In genomic region chr4:150211930-150212552, GRCm38 (mm10) we compare ENCODE assay signal across 8 mouse cellular contexts. TPM values are rescaled to one million over a fixed set of nuclear protein-coding genes. Genes with fewer than 3 reads are reported as not detected.
A peak's percentile ranks its signal among the peaks of the same experiment; 100 is the strongest.
DNase-seq lines count a peak whose midpoint lies in the region; ATAC-seq and TF ChIP-seq lines count a peak whose summit lies in the region.

No protein-coding gene starts in this region.

- H3K27ac ChIP-seq in heart, embryonic 16.5 days (ENCODE audit: low read length), result no peak overlapping the region
- no peak overlapping the region for H3K27ac ChIP-seq in embryonic facial prominence, embryonic 12.5 days
- H3K27ac ChIP-seq in intestine, postnatal 0 days (ENCODE audit: low read depth, low read length), result no peak overlapping the region
- H3K27ac ChIP-seq in midbrain, postnatal 0 days (ENCODE audit: low read depth, low read length), result no peak overlapping the region

- DNase-seq in heart, adult 11 months, result no peak
- no peak for DNase-seq in midbrain, postnatal 0 days (ENCODE audit: low spot score)
- DNase-seq in spleen, adult 18-20 months, result no peak
- no peak for DNase-seq in adrenal gland, adult (ENCODE audit: inconsistent age in 2 of 2, low spot score in 1 of 2)
- no peak for DNase-seq in adrenal gland, postnatal 10 days

- H3K4me3 ChIP-seq in heart, embryonic 16.5 days (ENCODE audit: low read length), result peak overlapping the region; percentile 43
- peak overlapping the region; percentile 26 for H3K4me3 ChIP-seq in embryonic facial prominence, embryonic 12.5 days
- H3K4me3 ChIP-seq in intestine, postnatal 0 days (ENCODE audit: low read depth, low read length), result no peak overlapping the region
- H3K4me3 ChIP-seq in midbrain, postnatal 0 days (ENCODE audit: low read depth, low read length), result no peak overlapping the region

- H3K27me3 ChIP-seq in heart, embryonic 16.5 days (ENCODE audit: control insufficient read depth, insufficient read depth, low read length), result no peaks in the 10 kb centered on the region
- no peaks in the 10 kb centered on the region for H3K27me3 ChIP-seq in embryonic facial prominence, embryonic 12.5 days
- no peaks in the 10 kb centered on the region for H3K27me3 ChIP-seq in intestine, postnatal 0 days (replicated peaks; ENCODE audit: control insufficient read depth, insufficient read depth, low read length)
- no peaks in the 10 kb centered on the region for H3K27me3 ChIP-seq in midbrain, postnatal 0 days (ENCODE audit: insufficient read depth, low read length)

- H3K4me2 ChIP-seq in heart, embryonic 16.5 days (ENCODE audit: low read depth, low read length), result peak overlapping the region; percentile 75
- peak overlapping the region; percentile 50 for H3K4me2 ChIP-seq in embryonic facial prominence, embryonic 12.5 days (replicated peaks)
- peak overlapping the region; percentile 53 for H3K4me2 ChIP-seq in intestine, postnatal 0 days (replicated peaks; ENCODE audit: low read depth)
- peak overlapping the region; percentile 44 for H3K4me2 ChIP-seq in midbrain, postnatal 0 days (ENCODE audit: low read depth, low read length, poor library complexity, severe bottlenecking)

- peak overlapping the region; percentile 71; the same call in 1 of the 2 replicates for H3K9ac ChIP-seq in heart, embryonic 16.5 days (ENCODE audit: low read length)
- peak overlapping the region; percentile 30; the same call in 1 of the 2 replicates for H3K9ac ChIP-seq in embryonic facial prominence, embryonic 12.5 days
- no peak overlapping the region for H3K9ac ChIP-seq in intestine, postnatal 0 days (ENCODE audit: low read depth, low read length)
- no peak overlapping the region for H3K9ac ChIP-seq in midbrain, postnatal 0 days (replicated peaks; ENCODE audit: low read length, poor library complexity, severe bottlenecking)

- H3K36me3 ChIP-seq in heart, embryonic 16.5 days (ENCODE audit: control insufficient read depth, insufficient read depth), result no peaks in the 10 kb centered on the region
- H3K36me3 ChIP-seq in embryonic facial prominence, embryonic 12.5 days, result no peaks in the 10 kb centered on the region
- H3K36me3 ChIP-seq in intestine, postnatal 0 days (ENCODE audit: control insufficient read depth, insufficient read depth), result no peaks in the 10 kb centered on the region
- H3K36me3 ChIP-seq in midbrain, postnatal 0 days (ENCODE audit: insufficient read depth, low read length), result no peaks in the 10 kb centered on the region

- TF ChIP-seq CTCF in intestine, postnatal 0 days (IDR thresholded peaks at IDR 0.05; ENCODE audit: low read depth), result 0 out of 2 replicates have a peak, but pooled peaks have one; percentile 6
- no peak for TF ChIP-seq CTCF in midbrain, postnatal 0 days (IDR thresholded peaks at IDR 0.05)

- WGBS in heart, embryonic 16.5 days, result 50% methylated on average over 10 of the region's 10 CpGs
- 52% methylated on average over 10 of the region's 10 CpGs for WGBS in embryonic facial prominence, embryonic 12.5 days
- 47% methylated on average over 10 of the region's 10 CpGs for WGBS in intestine, postnatal 0 days
- 49% methylated on average over 9 of the region's 10 CpGs for WGBS in midbrain, postnatal 0 days

- H3K4me1 ChIP-seq in heart, embryonic 16.5 days (ENCODE audit: control insufficient read depth, insufficient read depth, low read length), result peaks cover 7% of the 10 kb centered on the region
- H3K4me1 ChIP-seq in embryonic facial prominence, embryonic 12.5 days, result peaks cover 10% of the 10 kb centered on the region; the same call in 1 of the 2 replicates
- H3K4me1 ChIP-seq in intestine, postnatal 0 days (replicated peaks; ENCODE audit: control insufficient read depth, insufficient read depth, low read length), result no peaks in the 10 kb centered on the region; the same call in 1 of the 2 replicates
- peaks cover 3% of the 10 kb centered on the region; the same call in 1 of the 2 replicates for H3K4me1 ChIP-seq in midbrain, postnatal 0 days (ENCODE audit: insufficient read depth, low read length)

- 0 out of 2 replicates have a peak, but pooled peaks have one; percentile 10 for ATAC-seq in heart, embryonic 16.5 days (replicated peaks; ENCODE audit: extremely low read depth, insufficient read depth, low FRiP score)
- ATAC-seq in embryonic facial prominence, embryonic 12.5 days (ENCODE audit: insufficient number of reproducible peaks, insufficient read depth, low FRiP score, low TSS enrichment), result 0 out of 2 replicates have a peak, but pooled peaks have one; percentile 14
- 0 out of 2 replicates have a peak, but pooled peaks have one; percentile 8 for ATAC-seq in intestine, postnatal 0 days
- no peak for ATAC-seq in midbrain, postnatal 0 days (ENCODE audit: low FRiP score)

- H3K9me3 ChIP-seq in heart, embryonic 16.5 days (replicated peaks; ENCODE audit: control insufficient read depth, low read length), result no peaks in the 10 kb centered on the region
- H3K9me3 ChIP-seq in embryonic facial prominence, embryonic 12.5 days, result no peaks in the 10 kb centered on the region
- no peaks in the 10 kb centered on the region for H3K9me3 ChIP-seq in intestine, postnatal 0 days (ENCODE audit: control insufficient read depth)
- H3K9me3 ChIP-seq in midbrain, postnatal 0 days (ENCODE audit: low read length), result no peaks in the 10 kb centered on the region

RNA-seq across cellular contexts. Expression of gene Car6, which starts 10.9 kb away (rescaled TPM):
- polyA plus RNA-seq in heart, embryonic 16.5 days (2015; fragmentation: Nextera tagmentation; extraction: Ambion mirVana), result not detected in 2 replicates
- 0.23 and 0.29 TPM in 2 replicates for polyA plus RNA-seq in embryonic facial prominence, embryonic 12.5 days (2016; fragmentation: Nextera tagmentation; extraction: Ambion mirVana)
- not detected in 2 replicates for polyA plus RNA-seq in intestine, postnatal 0 days (2015; fragmentation: Nextera tagmentation; extraction: Ambion mirVana)
- total RNA-seq in midbrain, postnatal 0 days (2014; rRNA removed), result not detected in 2 replicates
- polyA plus RNA-seq in midbrain, postnatal 0 days (2015; fragmentation: Nextera tagmentation; extraction: Ambion mirVana), result not detected in 2 replicates
- total RNA-seq in adrenal gland, postnatal 10 days (2021), result under 1 TPM; 0.27 to 0.54 TPM

RNA-seq across cellular contexts. Expression of gene Eno1, which starts 24.5 kb away (rescaled TPM):
- polyA plus RNA-seq in heart, embryonic 16.5 days (2015; fragmentation: Nextera tagmentation; extraction: Ambion mirVana), result 1,672 and 1,922 TPM in 2 replicates
- polyA plus RNA-seq in embryonic facial prominence, embryonic 12.5 days (2016; fragmentation: Nextera tagmentation; extraction: Ambion mirVana), result 1,519 and 1,577 TPM in 2 replicates
- polyA plus RNA-seq in intestine, postnatal 0 days (2015; fragmentation: Nextera tagmentation; extraction: Ambion mirVana), result 644 and 733 TPM in 2 replicates
- 438 and 440 TPM in 2 replicates for total RNA-seq in midbrain, postnatal 0 days (2014; rRNA removed)
- 1,069 and 1,129 TPM in 2 replicates for polyA plus RNA-seq in midbrain, postnatal 0 days (2015; fragmentation: Nextera tagmentation; extraction: Ambion mirVana)
- 100 to 1,000 TPM; 442 to 474 TPM for total RNA-seq in adrenal gland, postnatal 10 days (2021)

Comparison
In these comparisons a context has a peak if more than half of its experiments do, and no peak if none do; other contexts are left out.
1. H3K4me3 ChIP-seq: peak in heart, embryonic 16.5 days (single experiment) and embryonic facial prominence, embryonic 12.5 days (single experiment); none in intestine, postnatal 0 days (single experiment) and midbrain, postnatal 0 days (single experiment).
2. H3K9ac ChIP-seq: peak in heart, embryonic 16.5 days (single experiment) and embryonic facial prominence, embryonic 12.5 days (single experiment); none in intestine, postnatal 0 days (single experiment) and midbrain, postnatal 0 days (single experiment).
3. Peak in every context shown above with its lines, with median percentiles within 50 percentile points of each other: H3K4me2 ChIP-seq.